Mouse (Mus musculus): ENCODE data around the gene Fam114a2. TPM values are rescaled to one million over a fixed set of nuclear protein-coding genes. Genes with fewer than 3 reads are reported as not detected.
"Not testable (repeated sequence)": the region's sequence is repeated elsewhere in the genome, so short reads cannot be mapped to it uniquely, and the experiment has no call there.

Fam114a2 gene
- 16.3 and 16.6 TPM in 2 replicates for polyA plus RNA-seq (2012; rRNA removed)

- Histone ChIP-seq H3K27me3 (ENCODE audit: control insufficient read depth, insufficient read depth, low read length) (no peaks in the 10 kb centered on the region), H3K4me1 (ENCODE audit: control insufficient read depth, insufficient read depth, insufficient read length) (peaks cover 7% of the 10 kb centered on the region; the same call in 1 of the 2 replicates), H3K36me3 (ENCODE audit: control insufficient read depth, insufficient read depth, low read length) (peaks cover 3% of the 10 kb centered on the region; the same call in 1 of the 2 replicates), H3K4me3 (ENCODE audit: extremely low read depth, insufficient read depth, insufficient read length) (peak within 1 kb of the TSS; percentile 89), H3K27ac (ENCODE audit: insufficient read depth, low read length) (peak within 1 kb of the TSS; percentile 90)
- under 1% methylated on average over 59 of the region's 59 CpGs for WGBS
- TF ChIP-seq POLR2A (IDR thresholded peaks at IDR 0.05; ENCODE audit: low read depth, low read length) (peak; percentile 63), CTCF (IDR thresholded peaks at IDR 0.05; ENCODE audit: extremely low read depth, insufficient read depth, insufficient read length, insufficient replicate concordance) (no peak)
- DNase-seq (ENCODE audit: low read depth in 1 of 2, low spot score in 2 of 2): peak; percentile 78 to 94
These were observed at the start of gene Fam114a2, which contains the start of gene Mfap3 for GRCm38 (mm10) chr11:57518091-57518750. Gene Fam114a2 (minus strand): TSS chr11:57518617. Gene Mfap3 (plus strand): TSS chr11:57518664.

DNA sequence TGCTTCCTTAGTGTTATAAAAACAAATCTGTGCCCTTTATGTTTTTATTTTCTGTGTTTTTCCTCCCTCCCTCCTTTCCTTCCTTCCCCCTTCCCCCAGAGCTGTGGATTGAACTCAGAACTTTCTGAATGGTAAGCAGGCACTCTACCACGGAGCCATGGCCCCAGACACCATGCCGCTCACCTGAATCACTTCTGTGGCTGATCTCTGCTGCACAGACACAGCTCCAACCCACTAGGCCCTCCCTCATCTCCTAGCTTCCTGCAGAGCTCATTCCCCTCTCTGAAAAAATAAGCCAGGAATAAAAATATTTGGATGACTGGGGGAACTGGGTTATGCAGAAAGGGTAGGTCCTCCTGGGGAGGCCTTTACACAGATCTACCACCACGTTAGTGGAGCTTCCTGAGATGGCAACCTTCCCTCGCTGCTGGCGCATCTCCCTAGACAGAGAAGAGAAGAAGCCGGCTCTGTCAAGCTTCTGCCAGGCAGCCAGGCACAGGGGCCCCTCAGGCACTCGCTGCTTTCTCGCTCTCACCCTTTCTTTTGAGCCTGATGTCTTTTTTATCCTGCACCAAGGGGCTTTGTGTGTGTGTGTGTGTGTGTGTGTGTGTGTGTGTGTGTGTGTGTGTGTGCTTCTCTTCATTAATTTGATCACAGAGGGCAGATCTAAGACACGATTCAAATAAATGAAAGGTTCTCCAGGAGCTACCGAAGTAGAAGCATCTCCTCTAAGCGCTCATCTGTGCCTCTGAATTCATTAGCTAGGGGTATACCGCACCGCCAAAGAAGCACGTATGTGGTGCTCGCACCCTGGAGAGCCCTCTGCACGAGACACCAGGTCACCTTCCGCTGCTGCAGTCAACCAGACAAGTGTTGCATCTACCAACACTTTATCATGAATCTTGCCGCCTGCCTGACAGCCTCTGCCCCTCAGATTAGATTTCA lies 47.9 kb upstream of the Fam114a2 start:
- Histone ChIP-seq H3K27me3 (ENCODE audit: control insufficient read depth, insufficient read depth, low read length) (no peaks in the 10 kb centered on the region), H3K4me1 (ENCODE audit: control insufficient read depth, insufficient read depth, insufficient read length) (no peaks in the 10 kb centered on the region), H3K27ac (ENCODE audit: insufficient read depth, low read length) (no peak overlapping the region), H3K4me3 (ENCODE audit: extremely low read depth, insufficient read depth, insufficient read length) (no peak overlapping the region), H3K36me3 (ENCODE audit: control insufficient read depth, insufficient read depth, low read length) (no peaks in the 10 kb centered on the region)
- DNase-seq (ENCODE audit: low read depth in 1 of 2, low spot score in 2 of 2): no peak
- WGBS: 72% methylated on average over 18 of the region's 18 CpGs
- no peak for TF ChIP-seq POLR2A (IDR thresholded peaks at IDR 0.05; ENCODE audit: low read depth, low read length)
- no peak for TF ChIP-seq CTCF (IDR thresholded peaks at IDR 0.05; ENCODE audit: extremely low read depth, insufficient read depth, insufficient read length, insufficient replicate concordance)

DNA sequence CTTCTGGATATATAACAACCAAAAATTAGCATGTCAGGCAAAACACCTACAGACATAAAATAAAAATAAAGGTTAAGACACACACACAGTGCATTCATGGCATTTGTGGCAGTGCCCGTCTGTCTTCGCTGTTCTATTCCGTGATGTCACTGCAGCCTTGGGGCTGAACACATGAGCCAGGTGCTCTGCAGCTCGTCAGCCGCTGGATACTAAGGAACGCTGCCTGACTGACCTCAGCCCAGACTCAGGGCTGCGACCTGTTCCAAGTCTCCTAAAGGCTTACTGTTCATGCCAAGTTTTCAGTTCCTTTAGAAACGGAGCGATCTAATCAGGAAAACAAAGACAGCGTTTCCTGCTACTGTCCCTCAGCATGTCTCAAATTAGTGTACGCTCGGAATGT lies 46.1 kb upstream of the Fam114a2 start:
- no peaks in the 10 kb centered on the region for H3K27me3 ChIP-seq (ENCODE audit: control insufficient read depth, insufficient read depth, low read length)
- H3K4me3 ChIP-seq (ENCODE audit: extremely low read depth, insufficient read depth, insufficient read length): no peak overlapping the region
- H3K27ac ChIP-seq (ENCODE audit: insufficient read depth, low read length): no peak overlapping the region
- 79% methylated on average over 12 of the region's 12 CpGs for WGBS
- H3K36me3 ChIP-seq (ENCODE audit: control insufficient read depth, insufficient read depth, low read length): no peaks in the 10 kb centered on the region
- no peak for DNase-seq (ENCODE audit: low read depth in 1 of 2, low spot score in 2 of 2)
- H3K4me1 ChIP-seq (ENCODE audit: control insufficient read depth, insufficient read depth, insufficient read length): no peaks in the 10 kb centered on the region
- TF ChIP-seq CTCF (IDR thresholded peaks at IDR 0.05; ENCODE audit: extremely low read depth, insufficient read depth, insufficient read length, insufficient replicate concordance): no peak
- no peak for TF ChIP-seq POLR2A (IDR thresholded peaks at IDR 0.05; ENCODE audit: low read depth, low read length)

GRCm38 (mm10) chr11:57557936-57558335 lies 39.5 kb upstream of the Fam114a2 start:
- WGBS: 95% methylated on average over 10 of the region's 10 CpGs
- not testable (repeated sequence) for H3K4me1 ChIP-seq (ENCODE audit: control insufficient read depth, insufficient read depth, insufficient read length); H3K27ac ChIP-seq (ENCODE audit: insufficient read depth, low read length); H3K4me3 ChIP-seq (ENCODE audit: extremely low read depth, insufficient read depth, insufficient read length); H3K27me3 ChIP-seq (ENCODE audit: control insufficient read depth, insufficient read depth, low read length); H3K36me3 ChIP-seq (ENCODE audit: control insufficient read depth, insufficient read depth, low read length); DNase-seq (ENCODE audit: low read depth in 1 of 2, low spot score in 2 of 2)

GRCm38 (mm10) chr11:57553015-57553780 lies 34.8 kb upstream of the Fam114a2 start:
- DNase-seq (ENCODE audit: low read depth in 1 of 2, low spot score in 2 of 2): no peak
- Histone ChIP-seq H3K27ac (ENCODE audit: insufficient read depth, low read length) (no peak overlapping the region), H3K27me3 (ENCODE audit: control insufficient read depth, insufficient read depth, low read length) (no peaks in the 10 kb centered on the region), H3K36me3 (ENCODE audit: control insufficient read depth, insufficient read depth, low read length) (no peaks in the 10 kb centered on the region), H3K4me1 (ENCODE audit: control insufficient read depth, insufficient read depth, insufficient read length) (no peaks in the 10 kb centered on the region), H3K4me3 (ENCODE audit: extremely low read depth, insufficient read depth, insufficient read length) (no peak overlapping the region)
- WGBS: 89% methylated on average over 9 of the region's 9 CpGs
- TF ChIP-seq POLR2A (IDR thresholded peaks at IDR 0.05; ENCODE audit: low read depth, low read length) (no peak), CTCF (IDR thresholded peaks at IDR 0.05; ENCODE audit: extremely low read depth, insufficient read depth, insufficient read length, insufficient replicate concordance) (no peak)

DNA sequence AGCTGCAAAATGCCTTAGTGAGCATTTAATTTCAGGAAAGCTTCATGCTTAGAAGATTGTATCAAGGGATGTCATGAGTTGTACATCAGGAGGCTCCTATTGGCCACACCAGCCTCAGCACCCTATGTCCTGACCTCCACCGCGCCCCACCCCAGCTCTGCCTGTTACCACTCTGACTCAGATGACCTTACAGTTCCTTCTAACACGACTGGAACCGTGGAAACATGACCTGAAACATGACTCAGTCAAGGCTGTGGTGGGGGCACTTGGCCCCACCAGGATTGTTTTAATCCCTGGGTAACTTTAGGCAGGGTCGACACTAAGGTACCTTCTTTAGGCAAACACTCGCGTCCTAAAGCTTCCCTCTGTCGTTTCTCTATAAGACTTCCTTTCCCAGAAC lies 32.6 kb upstream of the Fam114a2 start:
- Histone ChIP-seq H3K4me1 (ENCODE audit: control insufficient read depth, insufficient read depth, insufficient read length) (no peaks in the 10 kb centered on the region), H3K27ac (ENCODE audit: insufficient read depth, low read length) (no peak overlapping the region), H3K4me3 (ENCODE audit: extremely low read depth, insufficient read depth, insufficient read length) (no peak overlapping the region), H3K36me3 (ENCODE audit: control insufficient read depth, insufficient read depth, low read length) (no peaks in the 10 kb centered on the region), H3K27me3 (ENCODE audit: control insufficient read depth, insufficient read depth, low read length) (no peaks in the 10 kb centered on the region)
- WGBS: 84% methylated on average over 8 of the region's 8 CpGs
- DNase-seq (ENCODE audit: low read depth in 1 of 2, low spot score in 2 of 2): no peak
- TF ChIP-seq POLR2A (IDR thresholded peaks at IDR 0.05; ENCODE audit: low read depth, low read length) (no peak), CTCF (IDR thresholded peaks at IDR 0.05; ENCODE audit: extremely low read depth, insufficient read depth, insufficient read length, insufficient replicate concordance) (no peak)
